Mouse (Mus musculus): ENCODE measurements at regions not wholly inside any gene's neighbourhood (a gene's known extent, or its start where the extent isn't known, plus 50 kb on each side); places are given as distances from the start of the nearest gene placed in this dataset.
A peak's percentile ranks its signal among the peaks of the same experiment; 100 is the strongest.

- no peak for DNase-seq
- intact Hi-C loops (cut with DNase I): no loop called here
Measured at GRCm38 (mm10) chr17:9929448-9930088, 260.1 kb upstream of the Pabpc6 start.

GRCm38 (mm10) chr17:9927724-9928123 is 258.2 kb upstream of the Pabpc6 start:
- intact Hi-C loops (cut with DNase I): no loop called here
- no peak for DNase-seq

- intact Hi-C loops (cut with DNase I): no loop called here
- no peak for DNase-seq
Measured at GRCm38 (mm10) chr17:9926308-9926707, 256.8 kb upstream of the Pabpc6 start.

GRCm38 (mm10) chr17:9921326-9921725 is 251.8 kb upstream of the Pabpc6 start:
- intact Hi-C loops (cut with DNase I): no loop called here
- no peak for DNase-seq

GRCm38 (mm10) chr17:9917031-9917430 is 247.5 kb upstream of the Pabpc6 start:
- intact Hi-C loops (cut with DNase I): no loop called here
- no peak for DNase-seq

GRCm38 (mm10) chr17:9910856-9911255 is 241.3 kb upstream of the Pabpc6 start:
- intact Hi-C loops (cut with DNase I): no loop called here
- DNase-seq: no peak

- DNase-seq: no peak
- intact Hi-C loops (cut with DNase I): no loop called here
Measured at GRCm38 (mm10) chr17:9907077-9907476, 237.6 kb upstream of the Pabpc6 start.

- peak; percentile 31 to 38 for DNase-seq
- intact Hi-C loops (cut with DNase I): no loop called here
Measured at GRCm38 (mm10) chr17:9905501-9906462, 236.3 kb upstream of the Pabpc6 start.

GRCm38 (mm10) chr17:9904525-9904991 is 235.0 kb upstream of the Pabpc6 start:
- DNase-seq: no peak
- intact Hi-C loops (cut with DNase I): no loop called here

GRCm38 (mm10) chr17:9903313-9903712 is 233.8 kb upstream of the Pabpc6 start:
- no peak for DNase-seq
- intact Hi-C loops (cut with DNase I): no loop called here

GRCm38 (mm10) chr17:9896964-9897363 is 227.4 kb upstream of the Pabpc6 start:
- intact Hi-C loops (cut with DNase I): loop anchor here (5.0 to 10.0 kb wide), 2 partner anchors 420 to 598 kb away; partner anchors contain the start of gene Qk

GRCm38 (mm10) chr17:9895686-9896082 is 226.2 kb upstream of the Pabpc6 start:
- DNase-seq: peak in 1 of 2 experiments; percentile 41
- intact Hi-C loops (cut with DNase I): loop anchor here (2.0 to 10.0 kb wide), 3 partner anchors 137 to 599 kb away; partner anchors contain the start of gene Qk

More at GRCm38 (mm10) chr17:9896964-9897363, 227.4 kb upstream of the Pabpc6 start:
- DNase-seq: no peak

GRCm38 (mm10) chr17:9894828-9895685 is 225.5 kb upstream of the Pabpc6 start:
- peak; percentile 60 to 69 for DNase-seq
- intact Hi-C loops (cut with DNase I): loop anchor here (2.0 to 10.0 kb wide), 4 partner anchors 136 to 600 kb away; partner anchors contain the start of gene Qk

- DNase-seq: peak; percentile 24 to 52
- intact Hi-C loops (cut with DNase I): loop anchor here (2.0 to 10.0 kb wide), 3 partner anchors 135 to 601 kb away; no protein-coding TSS in a partner anchor
Measured at GRCm38 (mm10) chr17:9893966-9894365, 224.4 kb upstream of the Pabpc6 start.

GRCm38 (mm10) chr17:9892776-9893175 is 223.3 kb upstream of the Pabpc6 start:
- no peak for DNase-seq
- intact Hi-C loops (cut with DNase I): loop anchor here (5.0 to 10.0 kb wide), 2 partner anchors 190 to 602 kb away; no protein-coding TSS in a partner anchor

- no peak for DNase-seq
- intact Hi-C loops (cut with DNase I): loop anchor here (5.0 to 10.0 kb wide), 2 partner anchors 190 to 603 kb away; no protein-coding TSS in a partner anchor
Measured at GRCm38 (mm10) chr17:9892141-9892540, 222.6 kb upstream of the Pabpc6 start.

- peak in 1 of 2 experiments; percentile 19 for DNase-seq
- intact Hi-C loops (cut with DNase I): no loop called here
Measured at GRCm38 (mm10) chr17:9888494-9888893, 219.0 kb upstream of the Pabpc6 start.

- intact Hi-C loops (cut with DNase I): no loop called here
- no peak for DNase-seq
Measured at GRCm38 (mm10) chr17:9885110-9885509, 215.6 kb upstream of the Pabpc6 start.

GRCm38 (mm10) chr17:9882639-9883226 is 213.2 kb upstream of the Pabpc6 start:
- intact Hi-C loops (cut with DNase I): no loop called here
- DNase-seq: no peak

Data from heart, postnatal 14 days (tissue).